Mouse (Mus musculus) liver, embryonic 11.5 days (tissue): ENCODE measurements around the gene Shroom1. TPM values are rescaled to one million over a fixed set of nuclear protein-coding genes. Genes with fewer than 3 reads are reported as not detected.

Experiments
- ATAC-seq: fragments of 200-750 bp; cut with Nextera tagmentation; replicated peaks from 2 replicates; pipeline ENCODE4 v1.8.0; 2017; ENCODE audit warnings: moderate number of reproducible peaks, mild to moderate bottlenecking, moderate TSS enrichment, moderate library complexity; ENCODE audit not compliant: low FRiP score
- DNase-seq: peaks from one replicate; pipeline ENCODE4 v3.0.0-alpha.2; 2017; ENCODE audit warnings: low spot score
- H3K27ac ChIP-seq: fragments of 300-500 bp; sonication (generic); 2 replicates; pipeline ENCODE4 v1.5.1; 2014; ENCODE audit warnings: mild to moderate bottlenecking, low read depth, low read length, control low read depth
- H3K27me3 ChIP-seq: fragments of 300-500 bp; sonication (generic); replicated peaks from 2 replicates; pipeline ENCODE4 v1.6.1; 2014; ENCODE audit warnings: low read length, mixed read lengths; ENCODE audit not compliant: control insufficient read depth, insufficient read depth
- H3K36me3 ChIP-seq: fragments of 300-500 bp; sonication (generic); 2 replicates; pipeline ENCODE4 v1.6.1; 2014; ENCODE audit warnings: mild to moderate bottlenecking, low read length, moderate library complexity, mixed read lengths; ENCODE audit not compliant: control insufficient read depth, insufficient read depth
- H3K4me1 ChIP-seq: fragments of 300-500 bp; sonication (generic); replicated peaks from 2 replicates; pipeline ENCODE4 v1.6.1; 2014; ENCODE audit warnings: low read length, mixed read lengths; ENCODE audit not compliant: control insufficient read depth, insufficient read depth
- H3K4me2 ChIP-seq: fragments of 300-500 bp; sonication (generic); 2 replicates; pipeline ENCODE4 v1.6.1; 2014; ENCODE audit warnings: mild to moderate bottlenecking, control low read depth, moderate library complexity
- H3K4me3 ChIP-seq: fragments of 300-500 bp; sonication (generic); 2 replicates; pipeline ENCODE4 v1.5.1; 2014; ENCODE audit warnings: low read depth, low read length, control low read depth
- H3K9ac ChIP-seq: fragments of 300-500 bp; sonication (generic); 2 replicates; pipeline ENCODE4 v1.6.1; 2014; ENCODE audit warnings: low read depth, low read length, control low read depth
- H3K9me3 ChIP-seq: fragments of 300-500 bp; sonication (generic); 2 replicates; pipeline ENCODE4 v1.6.1; 2016; ENCODE audit warnings: low read length, inconsistent platforms, mixed read lengths; ENCODE audit not compliant: control insufficient read depth
- WGBS: fragments of 180-500 bp; shearing (Covaris S2); extraction: QIAGEN DNeasy Blood & Tissue Kit; methylation state at CpG from one replicate; pipeline ENCODE4 v1.1.7; 2014; 5-methylcytosine and 5-hydroxymethylcytosine counted together
- polyA plus RNA-seq: library from polyadenylated mRNA; unstranded; fragments of >200 nt; fragmentation: Nextera tagmentation; extraction: Ambion mirVana; gene quantifications from 2 replicates; pipeline ENCODE4 v1.2.1, GENCODE M21; 2014

Shroom1 gene
- polyA plus RNA-seq, 1 experiment from 2014 or later = 2.6 TPM

GRCm38 (mm10) chr11:53435504-53435903 is 21.5 kb upstream of the Shroom1 start:
- H3K4me3 ChIP-seq = no peak overlapping the region
- 63% methylated on average over 8 of the region's 8 CpGs for WGBS

GRCm38 (mm10) chr11:53436338-53436737 is 20.7 kb upstream of the Shroom1 start:
- no peaks in the 10 kb centered on the region for H3K27me3 ChIP-seq
- H3K4me3 ChIP-seq = no peak overlapping the region
- no peaks in the 10 kb centered on the region for H3K9me3 ChIP-seq
- peaks cover 24% of the 10 kb centered on the region for H3K4me1 ChIP-seq
- H3K4me2 ChIP-seq = no peak overlapping the region
- no peaks in the 10 kb centered on the region for H3K36me3 ChIP-seq
- 81% methylated on average over 6 of the region's 6 CpGs for WGBS
- H3K9ac ChIP-seq = no peak overlapping the region
- no peak overlapping the region for H3K27ac ChIP-seq
- ATAC-seq = no peak
- no peak for DNase-seq

More at GRCm38 (mm10) chr11:53435504-53435903, 21.5 kb upstream of the Shroom1 start:
- Histone ChIP-seq H3K9ac (no peak overlapping the region), H3K4me1 (peaks cover 25% of the 10 kb centered on the region), H3K36me3 (no peaks in the 10 kb centered on the region), H3K27me3 (no peaks in the 10 kb centered on the region), H3K4me2 (no peak overlapping the region), H3K9me3 (no peaks in the 10 kb centered on the region), H3K27ac (no peak overlapping the region)
- DNase-seq (no peak), ATAC-seq (no peak)

DNA sequence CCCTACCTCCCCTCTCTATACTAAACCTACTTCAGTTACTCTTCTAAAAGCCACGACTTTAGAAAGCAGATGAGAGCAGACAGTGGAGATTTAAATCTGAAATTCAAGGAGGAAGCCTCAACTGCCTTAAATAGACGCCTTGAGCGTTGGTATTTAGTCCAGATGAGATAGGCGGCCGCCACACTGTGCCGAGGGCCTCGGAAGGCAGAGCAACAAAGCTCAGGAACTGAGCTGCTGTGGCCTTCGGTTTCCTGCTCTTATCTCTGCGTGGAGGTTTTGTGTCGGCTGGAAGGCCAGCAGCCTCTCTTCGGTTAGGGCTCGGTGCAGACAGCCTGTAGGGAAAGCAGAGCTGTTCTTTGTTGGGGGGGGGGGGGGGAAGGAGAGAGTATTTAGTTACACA is 15.1 kb upstream of the Shroom1 start:
- Histone ChIP-seq H3K4me3 (no peak overlapping the region), H3K9ac (peak overlapping the region; percentile 3; the same call in 1 of the 2 replicates), H3K27me3 (no peaks in the 10 kb centered on the region), H3K4me2 (peak overlapping the region; percentile 24), H3K4me1 (peaks cover 17% of the 10 kb centered on the region), H3K36me3 (no peaks in the 10 kb centered on the region), H3K27ac (0 out of 2 replicates have a peak overlapping the region, but pooled peaks have one; percentile 0), H3K9me3 (no peaks in the 10 kb centered on the region)
- DNase-seq (peak; percentile 53), ATAC-seq (no peak; the same call in 1 of the 2 replicates)
- WGBS = 7% methylated on average over 12 of the region's 12 CpGs

DNA sequence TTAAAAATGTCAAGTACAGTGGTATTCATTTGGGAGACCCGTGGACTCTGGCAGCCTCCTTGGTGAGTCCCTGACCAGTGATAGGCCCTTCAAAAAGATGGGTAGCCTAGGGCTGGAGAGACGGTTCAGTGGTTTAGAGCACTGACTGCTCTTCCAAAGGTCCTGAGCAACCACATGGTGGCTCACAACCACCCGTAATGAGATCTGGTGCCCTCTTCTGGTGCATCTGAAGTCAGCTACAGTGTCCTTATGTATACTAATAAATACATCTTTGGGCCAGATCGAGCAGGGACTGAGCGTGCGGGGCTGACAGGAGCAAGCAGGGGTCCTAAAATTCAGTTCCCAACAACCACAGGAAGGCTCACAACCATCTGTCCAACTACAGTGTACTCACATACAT is 13.1 kb upstream of the Shroom1 start:
- 30% methylated on average over 6 of the region's 6 CpGs for WGBS
- ATAC-seq (peak; percentile 59; the same call in 1 of the 2 replicates), DNase-seq (no peak)
- Histone ChIP-seq H3K4me2 (no peak overlapping the region), H3K27ac (no peak overlapping the region), H3K9ac (no peak overlapping the region), H3K36me3 (no peaks in the 10 kb centered on the region), H3K9me3 (no peaks in the 10 kb centered on the region), H3K4me1 (peaks cover 17% of the 10 kb centered on the region), H3K27me3 (no peaks in the 10 kb centered on the region), H3K4me3 (no peak overlapping the region)

- H3K27ac ChIP-seq = peak overlapping the region; percentile 16
- H3K9ac ChIP-seq = no peak overlapping the region
- H3K4me3 ChIP-seq = no peak overlapping the region
- H3K36me3 ChIP-seq = no peaks in the 10 kb centered on the region
- H3K9me3 ChIP-seq = no peaks in the 10 kb centered on the region
- peaks cover 19% of the 10 kb centered on the region for H3K4me1 ChIP-seq
- ATAC-seq (no peak), DNase-seq (no peak)
- H3K4me2 ChIP-seq = no peak overlapping the region
- peaks cover 4% of the 10 kb centered on the region for H3K27me3 ChIP-seq
- 52% methylated on average over 13 of the region's 13 CpGs for WGBS
Observed at GRCm38 (mm10) chr11:53445562-53445961, 11.4 kb upstream of the Shroom1 start.

GRCm38 (mm10) chr11:53446183-53446582 is 10.8 kb upstream of the Shroom1 start:
- Histone ChIP-seq H3K4me2 (no peak overlapping the region), H3K9me3 (no peaks in the 10 kb centered on the region), H3K4me3 (no peak overlapping the region), H3K36me3 (no peaks in the 10 kb centered on the region), H3K27ac (peak overlapping the region; percentile 17), H3K9ac (no peak overlapping the region), H3K27me3 (peaks cover 4% of the 10 kb centered on the region), H3K4me1 (peaks cover 19% of the 10 kb centered on the region)
- DNase-seq (no peak), ATAC-seq (0 out of 2 replicates have a peak, but pooled peaks have one; percentile 20)
- WGBS = 78% methylated on average over 13 of the region's 13 CpGs

DNA sequence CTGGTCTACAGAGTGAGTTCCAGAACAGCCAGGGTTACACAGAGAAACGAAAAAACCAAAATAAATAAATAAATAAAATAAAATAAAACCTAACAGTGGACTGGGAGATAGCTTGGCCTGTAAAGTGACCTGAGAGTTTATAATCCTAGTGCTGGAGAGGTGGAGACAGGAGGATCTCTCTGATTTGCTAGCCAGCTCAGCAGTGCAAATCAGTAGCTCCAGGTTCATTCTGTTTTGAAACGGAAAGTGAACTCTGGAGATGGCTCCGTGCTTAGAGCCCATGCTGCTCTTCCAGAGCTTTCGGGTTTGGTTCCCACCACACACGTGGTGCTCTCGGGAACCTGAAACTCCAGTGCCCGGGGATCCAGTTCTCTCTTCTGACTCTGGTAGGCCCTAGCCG is 9.0 kb upstream of the Shroom1 start:
- Histone ChIP-seq H3K4me1 (peaks cover 7% of the 10 kb centered on the region; the same call in 1 of the 2 replicates), H3K9me3 (no peaks in the 10 kb centered on the region), H3K4me3 (no peak overlapping the region), H3K36me3 (no peaks in the 10 kb centered on the region), H3K27ac (no peak overlapping the region), H3K4me2 (no peak overlapping the region), H3K27me3 (peaks cover 4% of the 10 kb centered on the region), H3K9ac (no peak overlapping the region)
- DNase-seq = no peak
- no peak for ATAC-seq
- WGBS = 90% methylated on average over 8 of the region's 8 CpGs

GRCm38 (mm10) chr11:53448529-53448928 is 8.5 kb upstream of the Shroom1 start:
- no peak overlapping the region for H3K4me2 ChIP-seq
- H3K4me1 ChIP-seq = peaks cover 6% of the 10 kb centered on the region; the same call in 1 of the 2 replicates
- no peak overlapping the region for H3K27ac ChIP-seq
- 71% methylated on average over 1 of the region's 1 CpGs for WGBS
- H3K9ac ChIP-seq = no peak overlapping the region
- H3K27me3 ChIP-seq = peaks cover 4% of the 10 kb centered on the region
- no peak overlapping the region for H3K4me3 ChIP-seq
- no peaks in the 10 kb centered on the region for H3K36me3 ChIP-seq
- no peaks in the 10 kb centered on the region for H3K9me3 ChIP-seq
- DNase-seq (no peak), ATAC-seq (no peak)

DNA sequence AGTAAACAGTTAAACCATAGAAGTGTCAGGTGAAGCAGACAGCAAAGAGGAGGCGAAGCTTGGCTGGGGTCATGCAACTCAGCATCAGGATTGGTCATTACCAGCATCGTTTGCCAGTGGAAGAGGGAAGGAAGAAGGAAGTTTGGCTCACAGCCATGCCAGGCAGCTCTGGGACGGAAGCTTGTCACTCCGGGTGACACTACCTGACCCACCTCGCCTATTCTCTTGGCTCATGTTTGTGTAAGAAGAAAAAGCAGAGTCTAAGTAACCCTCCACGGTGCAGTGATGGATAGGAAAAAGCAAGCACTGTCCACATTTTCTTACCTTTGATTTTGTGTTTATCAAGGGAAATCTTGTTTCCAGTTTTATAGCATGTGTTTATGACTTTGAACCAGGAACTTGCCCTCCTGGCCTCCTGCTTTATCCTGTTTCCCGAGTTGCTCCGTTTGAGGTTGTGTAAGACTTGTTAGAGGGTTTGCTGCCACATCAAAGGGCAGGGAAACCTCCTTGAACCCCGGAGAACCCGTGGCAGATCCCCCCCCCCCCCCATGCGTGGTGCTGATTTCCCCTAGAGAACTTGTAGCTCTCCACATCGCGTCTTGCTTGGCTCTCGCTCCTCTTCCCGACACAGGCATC is 6.8 kb upstream of the Shroom1 start:
- WGBS = 36% methylated on average over 15 of the region's 15 CpGs

More for the DNA sequence above, 6.8 kb upstream of the Shroom1 start:
- H3K4me2 ChIP-seq = no peak overlapping the region
- H3K4me3 ChIP-seq = no peak overlapping the region
- ATAC-seq (no peak), DNase-seq (no peak)
- peaks cover 4% of the 10 kb centered on the region for H3K27me3 ChIP-seq
- H3K9ac ChIP-seq = no peak overlapping the region
- H3K36me3 ChIP-seq = no peaks in the 10 kb centered on the region
- H3K27ac ChIP-seq = no peak overlapping the region
- H3K4me1 ChIP-seq = peaks cover 4% of the 10 kb centered on the region; the same call in 1 of the 2 replicates
- no peaks in the 10 kb centered on the region for H3K9me3 ChIP-seq
